Mouse (Mus musculus) left cerebral cortex, adult 2 months (tissue): ENCODE data around the gene Plcz1. TPM values are rescaled to one million over a fixed set of nuclear protein-coding genes. Genes with fewer than 3 reads are reported as not detected.

Experiments
- DNase-seq, 2 experiments: peaks; one replicate each; pipeline ENCODE4 v3.0.0; 2021 to 2022; ENCODE audit warnings: low spot score in 2 of 2, mixed read lengths in 1 of 2; ENCODE audit errors: extremely low spot score in 1 of 2
- H3K27ac ChIP-seq: fragments of 200-600 bp; 2 replicates; pipeline ENCODE4 v1.8.1; 2022
- H3K4me3 ChIP-seq: fragments of 200-600 bp; 2 replicates; pipeline ENCODE4 v1.8.1; 2022
- CTCF ChIP-seq: fragments of 200-600 bp; IDR thresholded peaks from 2 replicates; pipeline ENCODE4 v1.8.1; 2022; ENCODE audit warnings: antibody characterized with exemption, mild to moderate bottlenecking, moderate library complexity
- intact Hi-C: fragments of 180-260 bp; cut with DNase I; formaldehyde crosslinking; loops from one replicate; pipeline ENCODE4 v1.15.1; 2025
- total RNA-seq, 2 experiments: library from RNA; stranded (reverse); gene quantifications; 2 replicates each; pipeline ENCODE4 v1.2.3; 2021

The Plcz1 gene
- total RNA-seq, 2 experiments from 2014 or later: 0.81 to 0.82 TPM

GRCm38 (mm10) chr6:139984069-139984468, 57.2 kb downstream of the Plcz1 start:
- no peak for DNase-seq
- Histone ChIP-seq H3K4me3 (no peak overlapping the region), H3K27ac (no peak overlapping the region)
- TF ChIP-seq CTCF: no peak; the same call in 1 of the 2 replicates
- intact Hi-C loops: no loop called here

GRCm38 (mm10) chr6:139981061-139981460, 60.2 kb downstream of the Plcz1 start:
- DNase-seq: no peak
- intact Hi-C loops: no loop called here
- Histone ChIP-seq H3K4me3 (no peak overlapping the region), H3K27ac (no peak overlapping the region)
- TF ChIP-seq CTCF: no peak

- H3K4me3 ChIP-seq: no peak overlapping the region
- no peak overlapping the region for H3K27ac ChIP-seq
- intact Hi-C loops: no loop called here
- DNase-seq: no peak
- no peak for TF ChIP-seq CTCF
Observed at GRCm38 (mm10) chr6:139978114-139978513, 63.1 kb downstream of the Plcz1 start.

GRCm38 (mm10) chr6:139974668-139975067, 66.6 kb downstream of the Plcz1 start:
- DNase-seq: no peak
- intact Hi-C loops: no loop called here
- TF ChIP-seq CTCF: no peak
- H3K4me3 ChIP-seq: no peak overlapping the region
- no peak overlapping the region for H3K27ac ChIP-seq

DNA sequence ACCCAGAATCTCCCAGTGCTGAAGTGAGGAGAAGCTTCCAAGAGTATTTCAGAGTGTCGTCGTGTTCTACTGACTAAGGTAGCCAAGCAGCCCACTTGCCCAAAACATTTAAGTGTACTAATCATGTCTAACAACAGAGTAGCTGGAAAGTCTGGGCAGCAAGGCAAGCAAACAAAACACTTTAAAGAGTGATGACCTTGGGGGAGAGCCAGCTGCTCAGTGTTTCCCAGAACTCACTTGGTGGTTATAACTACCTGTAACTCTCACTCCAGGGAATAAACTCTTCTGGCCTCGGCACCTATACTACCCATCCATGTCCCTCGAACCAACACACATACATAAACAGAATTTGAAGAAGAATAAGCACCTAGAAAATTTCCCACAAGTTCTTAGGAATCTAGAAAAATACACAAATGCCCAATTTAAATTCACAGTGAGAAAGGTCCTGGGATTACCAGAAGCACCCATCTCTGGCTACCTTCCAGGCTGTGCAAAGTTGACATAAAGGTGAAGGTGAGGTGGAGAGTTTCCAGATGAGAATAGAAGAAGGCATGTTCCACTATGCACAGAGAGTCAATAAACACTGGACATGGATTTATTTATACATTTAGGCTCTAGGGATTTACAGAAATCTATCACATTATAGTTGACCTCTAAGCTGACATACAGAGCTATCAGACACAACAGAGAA, 69.5 kb downstream of the Plcz1 start:
- H3K4me3 ChIP-seq: no peak overlapping the region
- no peak overlapping the region for H3K27ac ChIP-seq
- no peak for TF ChIP-seq CTCF
- intact Hi-C loops: no loop called here
- DNase-seq: no peak

DNA sequence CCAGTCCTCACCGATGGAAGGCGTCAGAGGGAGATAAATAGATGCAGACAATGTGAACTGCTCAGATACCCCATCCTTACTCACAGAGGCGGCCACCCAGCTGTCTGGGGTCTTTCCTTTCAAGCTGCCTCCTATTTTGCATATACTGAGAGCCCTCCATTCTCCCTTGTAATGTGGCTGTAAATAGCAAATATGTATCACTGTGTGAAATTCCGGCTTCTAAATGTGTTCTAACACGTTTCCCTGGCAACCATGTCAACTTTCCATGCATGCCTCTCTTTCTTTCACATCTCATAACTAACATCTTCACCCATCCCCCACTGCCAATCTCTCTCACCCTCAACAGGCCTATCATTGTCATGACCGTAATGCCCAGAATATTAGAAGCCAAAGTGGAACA, 74.6 kb downstream of the Plcz1 start:
- no peak overlapping the region for H3K27ac ChIP-seq
- TF ChIP-seq CTCF: no peak
- intact Hi-C loops: no loop called here
- H3K4me3 ChIP-seq: no peak overlapping the region
- no peak for DNase-seq

DNA sequence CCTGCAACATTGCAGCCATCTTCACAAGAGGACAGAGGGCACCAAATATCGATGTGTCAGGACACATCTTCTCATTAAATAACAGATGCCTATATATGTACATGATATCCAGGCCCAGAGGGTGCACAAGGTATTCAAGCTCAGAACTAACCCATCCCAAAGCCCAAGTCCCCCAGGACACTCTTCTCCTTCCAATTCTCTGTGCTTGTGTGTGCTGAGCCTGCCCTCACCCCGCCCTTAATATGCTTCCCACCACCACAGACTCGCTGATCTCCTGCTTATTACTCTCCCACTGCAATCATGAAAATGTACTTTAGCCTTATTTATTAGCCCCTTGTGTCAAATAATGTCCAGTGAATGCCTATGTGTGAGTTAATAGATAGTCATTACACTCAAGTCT, 76.4 kb downstream of the Plcz1 start:
- intact Hi-C loops: no loop called here
- Histone ChIP-seq H3K27ac (no peak overlapping the region), H3K4me3 (no peak overlapping the region)
- no peak for DNase-seq
- TF ChIP-seq CTCF: no peak

DNA sequence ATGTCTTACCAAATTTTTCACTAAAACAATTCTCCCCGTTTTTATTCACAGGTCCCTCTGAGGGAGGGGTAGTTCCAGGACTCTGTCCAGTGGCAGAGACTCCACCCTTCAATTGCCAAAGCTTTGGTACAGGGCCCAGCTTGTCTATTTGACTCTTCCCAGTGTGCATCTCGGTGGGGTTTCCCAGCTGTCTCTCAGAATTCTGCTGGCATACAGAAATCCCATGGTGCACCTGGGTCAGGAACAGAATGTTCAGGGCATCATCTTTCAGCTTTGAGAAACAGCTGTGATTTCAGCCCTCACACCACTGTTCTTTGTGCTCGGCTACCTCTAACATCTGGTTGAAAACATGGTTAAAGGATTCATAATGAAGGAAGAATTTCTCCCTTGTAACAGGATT, 77.5 kb downstream of the Plcz1 start:
- Histone ChIP-seq H3K4me3 (no peak overlapping the region), H3K27ac (no peak overlapping the region)
- intact Hi-C loops: no loop called here
- DNase-seq: no peak
- TF ChIP-seq CTCF: no peak

DNA sequence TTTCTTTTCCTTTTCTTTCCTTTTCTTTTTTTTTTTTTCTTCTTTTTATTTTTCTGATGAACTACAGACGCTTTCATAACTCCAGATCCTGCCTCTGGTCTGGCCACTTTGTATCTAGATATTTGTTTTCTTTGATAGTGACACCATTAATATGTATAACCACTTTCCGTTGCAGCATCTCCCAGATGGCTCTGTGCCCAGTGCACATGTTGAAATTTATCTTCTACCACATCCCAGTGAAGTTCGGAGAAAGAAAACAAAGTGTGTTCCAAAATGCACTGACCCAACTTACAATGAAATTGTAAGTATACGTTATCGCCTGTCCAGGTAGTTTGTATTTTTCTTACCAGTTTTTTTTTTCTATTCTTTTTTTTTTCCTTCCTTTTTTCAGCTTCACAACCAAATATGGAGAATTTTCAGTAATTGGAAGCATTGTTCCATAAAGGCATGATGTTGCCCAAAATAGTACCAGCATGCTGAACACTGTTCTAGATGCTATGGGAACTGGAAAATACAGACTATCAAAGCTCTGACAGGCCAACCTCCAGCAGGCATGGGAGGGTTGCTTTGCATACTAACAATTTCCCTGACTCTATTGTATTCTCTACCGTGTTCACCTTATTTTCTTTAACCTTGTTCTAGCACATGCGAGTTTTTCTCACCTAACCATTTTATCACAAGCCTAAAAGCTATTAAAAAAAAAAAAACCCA, 83.6 kb downstream of the Plcz1 start:
- Histone ChIP-seq H3K27ac (no peak overlapping the region), H3K4me3 (no peak overlapping the region)
- TF ChIP-seq CTCF: no peak
- DNase-seq: no peak
- intact Hi-C loops: no loop called here

DNA sequence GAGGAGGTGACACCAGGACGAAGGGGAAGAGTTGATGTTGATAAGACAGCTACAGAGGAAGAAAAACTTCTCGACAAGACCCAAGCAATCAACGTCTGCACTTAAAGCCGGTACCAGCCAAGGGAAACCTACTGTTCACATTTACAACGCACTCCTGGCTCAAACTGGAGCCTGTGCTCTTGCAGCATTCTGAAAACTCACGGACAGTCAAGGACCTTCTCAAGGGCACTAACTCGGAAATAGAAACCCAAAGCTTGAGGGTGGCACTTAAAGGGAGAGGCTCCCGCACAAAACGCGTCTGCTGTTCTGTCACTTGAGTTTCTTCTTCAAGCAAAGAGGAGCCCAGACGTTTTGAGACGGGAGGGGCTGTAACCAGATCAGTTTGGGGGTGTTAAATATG, 87.7 kb downstream of the Plcz1 start:
- DNase-seq: no peak
- Histone ChIP-seq H3K27ac (no peak overlapping the region), H3K4me3 (no peak overlapping the region)
- intact Hi-C loops: no loop called here
- TF ChIP-seq CTCF: no peak

GRCm38 (mm10) chr6:139947106-139947879, 94.0 kb downstream of the Plcz1 start:
- TF ChIP-seq CTCF: no peak
- no peak overlapping the region for H3K27ac ChIP-seq
- H3K4me3 ChIP-seq: no peak overlapping the region
- no peak for DNase-seq
- intact Hi-C loops: no loop called here

Other genes starting within 250 kb of the Plcz1 start
- not detected for gene Capza3, start 205 bp downstream of the Plcz1 start, total RNA-seq